Mouse (Mus musculus): ENCODE data around the gene Satb1. TPM values are rescaled to one million over a fixed set of nuclear protein-coding genes. Genes with fewer than 3 reads are reported as not detected.

The Satb1 gene
- polyA plus RNA-seq, 1 experiment from 2014 or later, result 3.3 TPM

DNA sequence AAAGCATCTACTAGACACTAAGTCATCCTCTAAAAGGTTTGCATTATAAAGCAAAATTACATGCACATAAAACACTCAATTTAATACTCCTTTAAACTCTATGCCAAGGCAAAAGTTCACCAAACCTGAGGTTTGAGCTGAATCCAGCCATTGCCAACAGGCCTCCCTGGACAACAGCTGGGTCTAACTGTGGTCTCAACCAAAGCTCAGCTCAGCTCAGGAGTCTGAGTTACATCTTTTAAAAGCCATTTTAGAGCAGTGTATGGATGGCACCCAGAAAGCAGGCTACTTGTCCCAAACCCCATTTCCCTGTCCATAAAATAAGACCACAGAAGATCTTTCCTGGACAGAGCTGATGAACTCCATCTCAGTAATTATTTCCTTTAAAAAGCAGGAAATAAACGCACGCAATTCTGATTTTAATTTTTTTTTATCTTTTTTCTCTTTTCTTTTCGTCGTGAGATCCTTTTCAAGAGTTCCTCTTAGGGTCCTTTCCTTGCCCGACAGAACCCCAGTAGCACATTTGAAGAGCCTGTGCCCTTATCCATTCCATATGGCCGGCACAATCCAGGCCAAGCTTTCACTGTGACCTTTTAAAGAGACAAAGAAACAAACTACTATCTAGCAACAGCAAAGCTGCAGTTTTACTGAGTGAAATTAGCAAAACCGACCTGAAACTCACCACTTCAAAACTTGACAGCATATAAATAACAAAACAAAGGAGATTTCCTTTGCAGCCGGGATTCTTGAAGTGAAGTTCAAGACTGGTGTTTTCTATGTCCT, 21.8 kb downstream of the Satb1 start:
- ATAC-seq, result no peak
- Histone ChIP-seq H3K27me3 (replicated peaks; ENCODE audit: control insufficient read depth, insufficient read depth, low read length) (no peaks in the 10 kb centered on the region; the same call in 1 of the 2 replicates), H3K9me3 (ENCODE audit: control insufficient read depth, low read length) (no peaks in the 10 kb centered on the region), H3K27ac (ENCODE audit: low read length) (no peak overlapping the region), H3K36me3 (ENCODE audit: control insufficient read depth, insufficient read depth, low read length) (no peaks in the 10 kb centered on the region), H3K4me3 (ENCODE audit: low read length) (peak overlapping the region; percentile 78), H3K4me2 (ENCODE audit: low read depth, low read length) (peak overlapping the region; percentile 98), H3K9ac (ENCODE audit: low read depth, low read length) (no peak overlapping the region), H3K4me1 (ENCODE audit: control insufficient read depth, insufficient read depth, low read length) (peaks cover 3% of the 10 kb centered on the region; the same call in 1 of the 2 replicates)
- 10% methylated on average over 8 of the region's 8 CpGs for WGBS

DNA sequence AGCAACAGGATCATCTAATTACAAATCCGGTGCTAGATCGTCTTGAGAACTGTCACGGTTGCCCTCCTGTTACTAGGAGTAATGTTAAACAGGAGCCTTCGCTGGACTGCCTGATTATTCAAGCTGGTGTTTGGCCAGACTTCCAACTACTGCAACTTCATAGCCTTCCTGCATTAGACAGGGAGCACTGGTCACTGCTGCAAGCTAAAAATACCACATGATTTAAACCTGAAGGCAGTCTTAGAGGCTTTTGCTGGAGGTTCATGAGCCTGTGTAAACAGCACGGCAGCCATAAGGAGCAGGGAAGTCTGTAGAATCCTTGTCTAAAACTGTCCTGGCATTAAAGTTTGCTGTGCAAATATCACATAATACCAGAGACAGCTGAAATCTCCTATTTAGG, 25.7 kb downstream of the Satb1 start:
- Histone ChIP-seq H3K36me3 (ENCODE audit: control insufficient read depth, insufficient read depth, low read length) (no peaks in the 10 kb centered on the region), H3K4me3 (ENCODE audit: low read length) (no peak overlapping the region), H3K27me3 (replicated peaks; ENCODE audit: control insufficient read depth, insufficient read depth, low read length) (no peaks in the 10 kb centered on the region), H3K4me2 (ENCODE audit: low read depth, low read length) (no peak overlapping the region), H3K9me3 (ENCODE audit: control insufficient read depth, low read length) (no peaks in the 10 kb centered on the region), H3K9ac (ENCODE audit: low read depth, low read length) (no peak overlapping the region), H3K4me1 (ENCODE audit: control insufficient read depth, insufficient read depth, low read length) (peaks cover 1% of the 10 kb centered on the region; the same call in 1 of the 2 replicates), H3K27ac (ENCODE audit: low read length) (no peak overlapping the region)
- no peak; the same call in 1 of the 2 replicates for ATAC-seq
- 38% methylated on average over 5 of the region's 5 CpGs for WGBS

DNA sequence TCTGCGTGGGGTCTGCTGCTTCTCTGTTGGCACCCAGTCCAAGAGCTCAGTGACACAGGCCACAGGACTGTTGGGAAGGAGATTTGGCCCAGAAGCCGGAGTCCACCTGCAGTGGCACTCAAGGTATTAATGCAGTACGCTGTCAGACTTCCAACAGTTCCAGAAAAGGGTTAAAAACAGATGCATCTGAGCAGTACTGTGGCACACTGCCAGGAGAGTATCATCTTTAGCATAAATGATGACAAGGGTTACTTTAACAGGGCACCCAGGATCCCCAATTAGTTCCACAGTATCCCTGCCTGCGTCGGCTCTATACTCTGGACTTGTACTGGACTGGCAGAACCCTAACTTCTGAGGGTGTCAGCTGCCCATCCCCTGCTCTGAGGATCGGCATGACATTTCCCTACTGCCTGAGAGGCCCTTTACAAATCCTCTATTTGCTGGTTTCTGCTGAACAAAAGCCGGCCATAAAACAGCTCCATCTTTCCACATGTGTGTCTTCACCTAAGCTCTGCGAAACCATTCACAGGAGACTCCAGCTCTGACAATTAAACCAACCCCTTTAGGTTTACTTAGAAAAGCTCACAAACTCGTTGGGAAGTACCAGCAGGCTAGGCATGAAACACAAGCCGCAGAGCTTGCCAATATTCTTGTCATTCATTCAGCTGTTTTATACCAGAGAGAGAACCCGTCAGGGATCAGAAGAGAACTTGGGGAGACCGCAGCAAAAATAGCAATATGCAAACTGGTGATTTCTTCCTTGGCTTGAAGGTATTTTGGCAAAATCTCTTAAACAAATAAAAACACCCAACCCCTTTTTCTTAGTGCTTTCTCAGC, 26.7 kb downstream of the Satb1 start:
- H3K9ac ChIP-seq (ENCODE audit: low read depth, low read length), result no peak overlapping the region
- no peaks in the 10 kb centered on the region for H3K27me3 ChIP-seq (replicated peaks; ENCODE audit: control insufficient read depth, insufficient read depth, low read length)
- no peaks in the 10 kb centered on the region for H3K36me3 ChIP-seq (ENCODE audit: control insufficient read depth, insufficient read depth, low read length)
- no peak overlapping the region for H3K4me2 ChIP-seq (ENCODE audit: low read depth, low read length)
- no peaks in the 10 kb centered on the region for H3K9me3 ChIP-seq (ENCODE audit: control insufficient read depth, low read length)
- H3K4me1 ChIP-seq (ENCODE audit: control insufficient read depth, insufficient read depth, low read length), result no peaks in the 10 kb centered on the region
- no peak overlapping the region for H3K4me3 ChIP-seq (ENCODE audit: low read length)
- ATAC-seq, result no peak
- 65% methylated on average over 12 of the region's 12 CpGs for WGBS
- no peak overlapping the region for H3K27ac ChIP-seq (ENCODE audit: low read length)

DNA sequence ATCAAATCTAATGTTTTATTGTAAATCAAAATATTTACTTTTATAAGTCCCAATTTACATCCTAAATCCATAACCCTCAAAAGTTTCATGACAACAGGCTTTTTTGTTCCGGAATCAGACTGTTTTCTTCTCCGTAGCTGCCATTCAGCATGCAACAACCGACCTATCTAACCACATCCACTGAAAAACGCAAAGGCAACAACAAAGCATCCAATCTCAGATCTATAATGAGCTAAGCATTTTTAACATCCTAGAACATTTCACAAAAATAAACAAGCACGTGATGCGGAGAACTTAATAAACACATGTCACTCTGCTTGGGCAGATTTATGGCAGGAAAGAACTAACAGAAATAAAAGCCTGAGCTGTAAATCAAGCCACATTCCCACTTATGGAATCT, 32.9 kb downstream of the Satb1 start:
- H3K27ac ChIP-seq (ENCODE audit: low read length), result no peak overlapping the region
- no peaks in the 10 kb centered on the region for H3K4me1 ChIP-seq (ENCODE audit: control insufficient read depth, insufficient read depth, low read length)
- WGBS, result 50% methylated on average over 6 of the region's 6 CpGs
- H3K9me3 ChIP-seq (ENCODE audit: control insufficient read depth, low read length), result no peaks in the 10 kb centered on the region
- H3K9ac ChIP-seq (ENCODE audit: low read depth, low read length), result no peak overlapping the region
- no peak overlapping the region for H3K4me3 ChIP-seq (ENCODE audit: low read length)
- no peak overlapping the region for H3K4me2 ChIP-seq (ENCODE audit: low read depth, low read length)
- no peaks in the 10 kb centered on the region for H3K36me3 ChIP-seq (ENCODE audit: control insufficient read depth, insufficient read depth, low read length)
- H3K27me3 ChIP-seq (replicated peaks; ENCODE audit: control insufficient read depth, insufficient read depth, low read length), result no peaks in the 10 kb centered on the region
- ATAC-seq, result no peak

DNA sequence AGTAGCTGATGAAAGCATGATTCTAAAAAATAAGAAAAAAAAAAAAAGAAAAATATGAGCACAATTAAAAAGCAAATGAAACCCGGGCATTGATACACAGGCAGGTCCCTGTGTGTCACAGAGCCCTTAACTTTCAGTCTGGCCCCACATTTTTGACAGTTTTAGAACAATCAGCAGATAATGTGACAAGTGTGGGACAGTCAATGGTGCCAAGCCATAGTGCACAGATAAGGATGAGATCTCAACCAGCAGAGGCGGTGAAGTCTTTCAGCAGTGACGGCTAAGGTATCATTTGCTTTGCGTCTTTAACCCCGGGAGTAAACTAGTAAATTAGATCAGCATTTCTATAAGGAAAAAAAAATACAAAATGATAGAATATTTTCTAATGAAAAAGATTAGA, 36.6 kb downstream of the Satb1 start:
- no peak for ATAC-seq
- Histone ChIP-seq H3K27me3 (replicated peaks; ENCODE audit: control insufficient read depth, insufficient read depth, low read length) (no peaks in the 10 kb centered on the region), H3K9me3 (ENCODE audit: control insufficient read depth, low read length) (no peaks in the 10 kb centered on the region), H3K4me2 (ENCODE audit: low read depth, low read length) (no peak overlapping the region), H3K9ac (ENCODE audit: low read depth, low read length) (no peak overlapping the region), H3K27ac (ENCODE audit: low read length) (no peak overlapping the region), H3K4me3 (ENCODE audit: low read length) (no peak overlapping the region), H3K36me3 (ENCODE audit: control insufficient read depth, insufficient read depth, low read length) (no peaks in the 10 kb centered on the region), H3K4me1 (ENCODE audit: control insufficient read depth, insufficient read depth, low read length) (no peaks in the 10 kb centered on the region)
- WGBS, result 89% methylated on average over 5 of the region's 5 CpGs

DNA sequence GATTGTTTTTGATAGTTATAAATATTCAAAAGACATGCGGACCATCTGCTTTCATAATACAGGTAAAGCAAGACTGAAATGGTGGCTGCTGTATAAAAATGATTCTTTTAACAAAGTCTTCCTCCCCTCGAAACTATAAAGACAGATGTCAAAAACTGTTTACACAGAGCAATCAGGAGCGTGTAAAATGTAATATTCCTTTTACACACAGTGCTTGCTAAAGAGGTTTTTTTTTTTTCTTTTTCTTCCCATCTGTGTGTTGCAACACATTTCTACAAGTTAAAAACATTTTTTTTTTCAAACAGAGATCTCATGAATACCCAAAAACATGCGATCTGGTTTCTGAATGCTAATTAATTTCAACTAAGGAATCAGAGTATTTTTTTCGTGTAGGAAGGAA, 41.9 kb downstream of the Satb1 start:
- no peaks in the 10 kb centered on the region for H3K36me3 ChIP-seq (ENCODE audit: control insufficient read depth, insufficient read depth, low read length)
- WGBS, result 66% methylated on average over 5 of the region's 5 CpGs

DNA sequence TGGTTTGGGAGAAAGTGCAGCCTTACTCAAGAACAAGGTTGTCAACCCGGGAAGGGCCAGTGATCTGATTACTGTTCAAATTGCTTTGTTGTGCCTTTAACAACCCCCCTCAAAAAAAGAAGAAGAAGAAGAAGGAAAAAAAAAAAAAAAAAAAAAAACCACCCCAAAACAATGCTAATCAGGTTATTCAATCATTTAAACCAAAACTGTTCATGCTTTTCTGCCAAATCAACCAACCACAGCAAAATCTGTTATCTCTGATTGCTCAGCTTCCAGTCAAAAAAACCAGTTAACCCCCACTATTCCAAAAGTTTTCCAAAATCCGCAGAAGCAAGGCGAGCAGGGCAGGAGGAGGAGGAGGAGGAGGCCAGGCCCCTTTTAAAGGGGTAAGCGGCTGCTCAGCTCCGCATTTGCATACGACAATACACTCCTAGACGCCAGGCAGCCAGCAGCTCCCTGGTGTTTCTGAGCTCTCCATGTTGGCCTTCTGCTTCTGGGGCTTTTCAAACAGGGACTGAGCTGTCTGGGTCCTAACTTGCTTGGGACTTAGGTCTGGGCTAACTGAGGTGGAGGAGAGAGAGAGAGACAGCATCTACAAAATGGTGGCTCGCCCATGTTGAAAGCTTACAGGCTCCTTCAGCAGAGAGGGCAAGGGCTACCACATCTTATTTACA, 42.6 kb downstream of the Satb1 start:
- Histone ChIP-seq H3K9ac (ENCODE audit: low read depth, low read length) (no peak overlapping the region), H3K4me1 (ENCODE audit: control insufficient read depth, insufficient read depth, low read length) (no peaks in the 10 kb centered on the region), H3K4me3 (ENCODE audit: low read length) (no peak overlapping the region), H3K36me3 (ENCODE audit: control insufficient read depth, insufficient read depth, low read length) (no peaks in the 10 kb centered on the region), H3K9me3 (ENCODE audit: control insufficient read depth, low read length) (no peaks in the 10 kb centered on the region), H3K4me2 (ENCODE audit: low read depth, low read length) (peak overlapping the region; percentile 16; the same call in 1 of the 2 replicates), H3K27ac (ENCODE audit: low read length) (no peak overlapping the region), H3K27me3 (replicated peaks; ENCODE audit: control insufficient read depth, insufficient read depth, low read length) (no peaks in the 10 kb centered on the region)
- ATAC-seq, result no peak
- 37% methylated on average over 8 of the region's 8 CpGs for WGBS

More for the DNA sequence above, 41.9 kb downstream of the Satb1 start:
- no peaks in the 10 kb centered on the region for H3K27me3 ChIP-seq (replicated peaks; ENCODE audit: control insufficient read depth, insufficient read depth, low read length)
- H3K4me1 ChIP-seq (ENCODE audit: control insufficient read depth, insufficient read depth, low read length), result no peaks in the 10 kb centered on the region
- H3K4me3 ChIP-seq (ENCODE audit: low read length), result no peak overlapping the region
- ATAC-seq, result no peak
- no peaks in the 10 kb centered on the region for H3K9me3 ChIP-seq (ENCODE audit: control insufficient read depth, low read length)
- H3K4me2 ChIP-seq (ENCODE audit: low read depth, low read length), result no peak overlapping the region
- H3K27ac ChIP-seq (ENCODE audit: low read length), result no peak overlapping the region
- no peak overlapping the region for H3K9ac ChIP-seq (ENCODE audit: low read depth, low read length)

DNA sequence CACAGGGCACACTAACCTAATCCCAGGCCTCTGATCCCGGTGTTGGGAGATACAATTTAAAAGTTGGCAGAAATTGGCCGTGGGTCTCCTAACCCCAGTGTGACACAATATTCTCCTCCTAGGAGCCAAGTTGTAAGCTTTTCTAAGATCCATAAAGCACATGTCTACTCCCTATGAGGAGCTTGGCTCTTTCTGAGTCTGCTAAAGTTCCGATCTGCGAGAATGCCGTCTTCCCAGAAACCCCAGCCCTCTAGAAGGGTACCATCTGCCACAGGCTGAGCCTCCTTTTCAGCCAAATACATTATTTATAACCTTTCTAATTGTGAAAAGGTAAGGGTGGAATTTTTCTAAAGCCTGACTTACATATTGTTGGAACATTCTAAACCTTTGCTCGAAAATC, 43.3 kb downstream of the Satb1 start:
- Histone ChIP-seq H3K4me3 (ENCODE audit: low read length) (no peak overlapping the region), H3K9me3 (ENCODE audit: control insufficient read depth, low read length) (no peaks in the 10 kb centered on the region), H3K9ac (ENCODE audit: low read depth, low read length) (no peak overlapping the region), H3K27me3 (replicated peaks; ENCODE audit: control insufficient read depth, insufficient read depth, low read length) (no peaks in the 10 kb centered on the region), H3K4me1 (ENCODE audit: control insufficient read depth, insufficient read depth, low read length) (no peaks in the 10 kb centered on the region), H3K4me2 (ENCODE audit: low read depth, low read length) (no peak overlapping the region), H3K36me3 (ENCODE audit: control insufficient read depth, insufficient read depth, low read length) (no peaks in the 10 kb centered on the region), H3K27ac (ENCODE audit: low read length) (no peak overlapping the region)
- no peak for ATAC-seq
- WGBS, result 82% methylated on average over 6 of the region's 6 CpGs

DNA sequence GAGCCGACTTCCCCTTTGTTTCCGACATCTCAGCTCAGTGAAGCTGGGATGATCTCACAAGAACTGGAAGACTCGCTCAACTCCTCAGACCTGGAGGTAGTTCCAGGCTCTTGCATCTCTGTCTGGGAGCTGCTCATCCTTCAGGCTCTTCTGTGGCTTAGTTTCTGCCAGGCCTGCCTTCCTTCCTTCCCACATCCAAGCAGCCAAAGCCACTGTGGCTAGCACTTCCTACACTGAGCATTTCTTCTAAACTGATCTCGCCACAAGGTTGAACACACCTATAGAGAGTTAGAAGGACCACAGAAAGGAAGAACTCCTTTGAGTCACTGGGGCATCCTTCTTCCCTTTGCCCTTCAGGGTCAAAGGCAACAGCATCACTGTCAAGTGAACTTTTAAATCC, 44.0 kb downstream of the Satb1 start:
- H3K4me2 ChIP-seq (ENCODE audit: low read depth, low read length), result no peak overlapping the region
- no peak overlapping the region for H3K27ac ChIP-seq (ENCODE audit: low read length)
- H3K4me3 ChIP-seq (ENCODE audit: low read length), result no peak overlapping the region
- no peaks in the 10 kb centered on the region for H3K27me3 ChIP-seq (replicated peaks; ENCODE audit: control insufficient read depth, insufficient read depth, low read length)
- H3K9me3 ChIP-seq (ENCODE audit: control insufficient read depth, low read length), result no peaks in the 10 kb centered on the region
- WGBS, result 94% methylated on average over 4 of the region's 4 CpGs
- no peaks in the 10 kb centered on the region for H3K4me1 ChIP-seq (ENCODE audit: control insufficient read depth, insufficient read depth, low read length)
- ATAC-seq, result no peak
- H3K9ac ChIP-seq (ENCODE audit: low read depth, low read length), result no peak overlapping the region
- no peaks in the 10 kb centered on the region for H3K36me3 ChIP-seq (ENCODE audit: control insufficient read depth, insufficient read depth, low read length)

Measured in intestine, embryonic 16.5 days (tissue).